Mouse (Mus musculus) liver, embryonic 12.5 days (tissue): ENCODE data around the gene Dynll2. TPM values are rescaled to one million over a fixed set of nuclear protein-coding genes. Genes with fewer than 3 reads are reported as not detected.

Experiments used
- ATAC-seq: fragments of 200-750 bp; cut with Nextera tagmentation; 2 replicates; pipeline ENCODE4 v1.8.0; 2017; ENCODE audit warnings: moderate number of reproducible peaks, mild to moderate bottlenecking, moderate library complexity
- H3K27ac ChIP-seq: fragments of 300-500 bp; sonication (generic); 2 replicates; pipeline ENCODE4 v1.5.1; 2016; ENCODE audit warnings: mild to moderate bottlenecking
- H3K27me3 ChIP-seq: fragments of 300-500 bp; sonication (generic); replicated peaks from 2 replicates; pipeline ENCODE4 v1.6.1; 2016; ENCODE audit warnings: mild to moderate bottlenecking, moderate library complexity
- H3K36me3 ChIP-seq: fragments of 300-500 bp; sonication (generic); 2 replicates; pipeline ENCODE4 v1.6.1; 2016; ENCODE audit warnings: mild to moderate bottlenecking, moderate library complexity
- H3K4me1 ChIP-seq: fragments of 300-500 bp; sonication (generic); 2 replicates; pipeline ENCODE4 v1.6.1; 2016
- H3K4me2 ChIP-seq: fragments of 300-500 bp; sonication (generic); 2 replicates; pipeline ENCODE4 v1.6.1; 2016; ENCODE audit warnings: mild to moderate bottlenecking, moderate library complexity
- H3K4me3 ChIP-seq: fragments of 300-500 bp; sonication (generic); 2 replicates; pipeline ENCODE4 v1.5.1; 2016; ENCODE audit warnings: mild to moderate bottlenecking, moderate library complexity
- H3K9ac ChIP-seq: fragments of 300-500 bp; sonication (generic); 2 replicates; pipeline ENCODE4 v1.6.1; 2016; ENCODE audit warnings: mild to moderate bottlenecking, moderate library complexity
- H3K9me3 ChIP-seq: fragments of 300-500 bp; sonication (generic); replicated peaks from 2 replicates; pipeline ENCODE4 v1.6.1; 2016; ENCODE audit warnings: mild to moderate bottlenecking, moderate library complexity
- WGBS: fragments of 180-500 bp; shearing (Covaris S2); methylation state at CpG from one replicate; pipeline ENCODE4 v1.1.7; 2016; ENCODE audit not compliant: insufficient replicate concordance; 5-methylcytosine and 5-hydroxymethylcytosine counted together
- polyA plus RNA-seq: library from polyadenylated mRNA; unstranded; fragments of >200 nt; fragmentation: Nextera tagmentation; extraction: Ambion mirVana; gene quantifications from 2 replicates; pipeline ENCODE4 v1.2.1, GENCODE M21; 2016

Gene Dynll2
- polyA plus RNA-seq, 1 experiment from 2014 or later: 15.5 TPM

DNA sequence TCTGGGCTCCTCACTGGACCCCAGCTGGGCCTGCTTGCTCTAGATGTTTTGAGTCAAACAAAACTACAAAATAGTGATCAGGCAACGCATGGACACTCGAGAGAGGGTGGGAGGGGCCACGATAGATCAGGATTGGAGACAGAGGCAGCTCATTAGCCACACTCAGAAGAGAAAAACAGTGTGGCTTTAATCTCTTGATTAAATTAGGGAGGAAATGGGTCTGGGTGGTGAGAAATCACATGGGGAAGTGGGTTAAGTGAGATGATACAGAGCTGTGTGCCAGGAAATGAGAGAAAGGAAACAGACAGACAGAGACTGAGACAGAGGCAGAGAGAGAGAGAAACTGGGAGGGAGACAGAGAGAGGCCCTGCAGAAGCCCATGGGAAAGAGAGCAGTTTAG is 22.0 kb downstream of the Dynll2 start:
- no peaks in the 10 kb centered on the region for H3K9me3 ChIP-seq
- no peak overlapping the region for H3K27ac ChIP-seq
- peaks cover 14% of the 10 kb centered on the region for H3K4me1 ChIP-seq
- ATAC-seq: no peak
- 29% methylated on average over 3 of the region's 3 CpGs for WGBS
- no peak overlapping the region for H3K4me2 ChIP-seq
- H3K9ac ChIP-seq: no peak overlapping the region
- H3K4me3 ChIP-seq: no peak overlapping the region
- peaks cover 7% of the 10 kb centered on the region; the same call in 1 of the 2 replicates for H3K27me3 ChIP-seq
- no peaks in the 10 kb centered on the region for H3K36me3 ChIP-seq

- 28% methylated on average over 7 of the region's 7 CpGs for WGBS
- Histone ChIP-seq H3K27me3 (no peaks in the 10 kb centered on the region; the same call in 1 of the 2 replicates), H3K36me3 (no peaks in the 10 kb centered on the region), H3K27ac (no peak overlapping the region), H3K9me3 (no peaks in the 10 kb centered on the region), H3K4me2 (no peak overlapping the region), H3K4me1 (no peaks in the 10 kb centered on the region), H3K9ac (no peak overlapping the region), H3K4me3 (no peak overlapping the region)
- no peak for ATAC-seq
These were observed 30.3 kb downstream of the Dynll2 start for GRCm38 (mm10) chr11:87957066-87957465.

- H3K27me3 ChIP-seq: no peaks in the 10 kb centered on the region; the same call in 1 of the 2 replicates
These were observed 32.2 kb downstream of the Dynll2 start for GRCm38 (mm10) chr11:87955144-87955543.

GRCm38 (mm10) chr11:87949990-87950389 is 37.3 kb downstream of the Dynll2 start:
- no peak for ATAC-seq
- no peaks in the 10 kb centered on the region for H3K4me1 ChIP-seq
- H3K4me3 ChIP-seq: no peak overlapping the region
- H3K4me2 ChIP-seq: no peak overlapping the region
- 2% methylated on average over 2 of the region's 2 CpGs for WGBS
- H3K27ac ChIP-seq: no peak overlapping the region
- no peaks in the 10 kb centered on the region for H3K9me3 ChIP-seq
- no peaks in the 10 kb centered on the region for H3K36me3 ChIP-seq
- H3K27me3 ChIP-seq: no peaks in the 10 kb centered on the region; the same call in 1 of the 2 replicates
- no peak overlapping the region for H3K9ac ChIP-seq

More at GRCm38 (mm10) chr11:87955144-87955543, 32.2 kb downstream of the Dynll2 start:
- H3K4me3 ChIP-seq: no peak overlapping the region
- H3K9ac ChIP-seq: no peak overlapping the region
- no peaks in the 10 kb centered on the region for H3K36me3 ChIP-seq
- no peak overlapping the region for H3K27ac ChIP-seq
- H3K9me3 ChIP-seq: no peaks in the 10 kb centered on the region
- H3K4me1 ChIP-seq: no peaks in the 10 kb centered on the region
- 0% methylated on average over 1 of the region's 1 CpGs for WGBS
- H3K4me2 ChIP-seq: no peak overlapping the region
- ATAC-seq: no peak

- Histone ChIP-seq H3K9ac (no peak overlapping the region), H3K9me3 (no peaks in the 10 kb centered on the region), H3K4me2 (no peak overlapping the region), H3K27me3 (no peaks in the 10 kb centered on the region), H3K4me1 (no peaks in the 10 kb centered on the region), H3K36me3 (no peaks in the 10 kb centered on the region), H3K27ac (no peak overlapping the region), H3K4me3 (no peak overlapping the region)
- ATAC-seq: no peak
- WGBS: 46% methylated on average over 3 of the region's 3 CpGs
These were observed 51.9 kb downstream of the Dynll2 start for GRCm38 (mm10) chr11:87935467-87935866.

- Histone ChIP-seq H3K4me3 (no peak overlapping the region), H3K4me2 (no peak overlapping the region), H3K9ac (no peak overlapping the region), H3K27me3 (no peaks in the 10 kb centered on the region), H3K36me3 (no peaks in the 10 kb centered on the region), H3K27ac (no peak overlapping the region), H3K4me1 (no peaks in the 10 kb centered on the region), H3K9me3 (no peaks in the 10 kb centered on the region)
- ATAC-seq: no peak
- 54% methylated on average over 2 of the region's 2 CpGs for WGBS
These were observed 53.6 kb downstream of the Dynll2 start for GRCm38 (mm10) chr11:87933731-87934130.

- Histone ChIP-seq H3K9ac (no peak overlapping the region), H3K4me2 (no peak overlapping the region), H3K27ac (no peak overlapping the region), H3K27me3 (no peaks in the 10 kb centered on the region), H3K9me3 (no peaks in the 10 kb centered on the region), H3K36me3 (no peaks in the 10 kb centered on the region), H3K4me1 (no peaks in the 10 kb centered on the region), H3K4me3 (no peak overlapping the region)
- WGBS: 66% methylated on average over 2 of the region's 2 CpGs
- no peak for ATAC-seq
These were observed 57.0 kb downstream of the Dynll2 start for GRCm38 (mm10) chr11:87930348-87930747.

Other genes with a start within 250 kb of the Dynll2 start
- gene Supt4a, start 250.0 kb downstream of the Dynll2 start, polyA plus RNA-seq: 207 and 209 TPM in 2 replicates
- gene Tspoap1, start 227.0 kb downstream of the Dynll2 start, polyA plus RNA-seq: 5.9 and 6.2 TPM in 2 replicates
- 209 and 217 TPM in 2 replicates for gene Mpo, start 194.0 kb downstream of the Dynll2 start, polyA plus RNA-seq
- not detected in 2 replicates for gene Lpo, start 159.2 kb downstream of the Dynll2 start, polyA plus RNA-seq
- 3.9 and 4.3 TPM in 2 replicates for gene Mks1, start 134.3 kb downstream of the Dynll2 start, polyA plus RNA-seq
- 1.3 and 3.8 TPM in 2 replicates for gene Epx, start 112.0 kb downstream of the Dynll2 start, polyA plus RNA-seq
- gene Olfr462, start 95.3 kb downstream of the Dynll2 start, polyA plus RNA-seq: not detected in 2 replicates
- not detected in 2 replicates for gene Olfr463, start 90.1 kb downstream of the Dynll2 start, polyA plus RNA-seq
- gene Olfr464, start 66.6 kb downstream of the Dynll2 start, polyA plus RNA-seq: not detected in 2 replicates
- gene Srsf1, start 59.8 kb upstream of the Dynll2 start, polyA plus RNA-seq: 272 and 273 TPM in 2 replicates
- 14.6 TPM in 2 replicates for gene Vezf1, start 80.7 kb upstream of the Dynll2 start, polyA plus RNA-seq
- 3.4 and 4.6 TPM in 2 replicates for gene Cuedc1, start 110.5 kb upstream of the Dynll2 start, polyA plus RNA-seq
- 47.0 and 47.6 TPM in 2 replicates for gene Mrps23, start 216.9 kb upstream of the Dynll2 start, polyA plus RNA-seq